Mouse (Mus musculus) testis, adult 2 months (tissue): ENCODE measurements around the gene Khdrbs2. TPM values are rescaled to one million over a fixed set of nuclear protein-coding genes. Genes with fewer than 3 reads are reported as not detected.

Experiments
- H3K27ac ChIP-seq: fragments of 200-500 bp; 2 replicates; pipeline ENCODE4 v1.5.1; 2012; ENCODE audit warnings: low read depth, low read length; ENCODE audit not compliant: control insufficient read depth, insufficient read depth
- H3K27me3 ChIP-seq: fragments of 200-500 bp; 2 replicates; pipeline ENCODE4 v1.6.1; 2012; ENCODE audit warnings: mild to moderate bottlenecking, low read length, moderate library complexity; ENCODE audit not compliant: control insufficient read depth, insufficient read depth
- H3K36me3 ChIP-seq: fragments of 200-500 bp; 2 replicates; pipeline ENCODE4 v1.6.1; 2012; ENCODE audit warnings: mild to moderate bottlenecking, low read length; ENCODE audit not compliant: control insufficient read depth, insufficient read depth
- H3K4me1 ChIP-seq: fragments of 200-500 bp; 2 replicates; pipeline ENCODE4 v1.6.1; 2012; ENCODE audit warnings: low read length; ENCODE audit not compliant: control insufficient read depth, insufficient read depth
- H3K4me3 ChIP-seq: fragments of 200-500 bp; 2 replicates; pipeline ENCODE4 v1.5.1; 2012; ENCODE audit warnings: low read depth, mild to moderate bottlenecking, low read length, moderate library complexity, mixed read lengths; ENCODE audit not compliant: control insufficient read depth
- CTCF ChIP-seq: fragments of 200-500 bp; IDR thresholded peaks from 2 replicates; pipeline ENCODE4 v1.5.1; 2012; ENCODE audit warnings: low read depth, mild to moderate bottlenecking, inconsistent platforms, low read length, moderate library complexity; ENCODE audit not compliant: control insufficient read depth, insufficient read depth, insufficient replicate concordance
- POLR2A ChIP-seq: fragments of 200-500 bp; IDR thresholded peaks from 2 replicates; pipeline ENCODE4 v1.6.1; 2012; ENCODE audit warnings: low read depth, mild to moderate bottlenecking, inconsistent platforms, low read length, moderate library complexity; ENCODE audit not compliant: control insufficient read depth
- polyA plus RNA-seq: library from polyadenylated mRNA; depleted of rRNA; stranded (reverse); fragments of >200 nt; gene quantifications from 2 replicates; pipeline ENCODE4 v1.2.3, GENCODE M21; 2012

Khdrbs2 gene
- polyA plus RNA-seq, 1 experiment: 0.09 TPM

GRCm38 (mm10) chr1:32700132-32700531 lies 527.6 kb downstream of the Khdrbs2 start:
- Histone ChIP-seq H3K4me1 (no peaks in the 10 kb centered on the region), H3K36me3 (no peaks in the 10 kb centered on the region), H3K4me3 (no peak overlapping the region), H3K27me3 (no peaks in the 10 kb centered on the region), H3K27ac (no peak overlapping the region)
- no peak for TF ChIP-seq CTCF
- no peak for TF ChIP-seq POLR2A

GRCm38 (mm10) chr1:32701267-32701666 lies 528.8 kb downstream of the Khdrbs2 start:
- H3K4me3 ChIP-seq: no peak overlapping the region
- H3K4me1 ChIP-seq: no peaks in the 10 kb centered on the region
- no peaks in the 10 kb centered on the region for H3K27me3 ChIP-seq
- H3K36me3 ChIP-seq: no peaks in the 10 kb centered on the region
- TF ChIP-seq POLR2A: no peak
- TF ChIP-seq CTCF: no peak
- H3K27ac ChIP-seq: no peak overlapping the region
